29 mouse cellular contexts compared by ENCODE assay signal in the genomic region with DNA sequence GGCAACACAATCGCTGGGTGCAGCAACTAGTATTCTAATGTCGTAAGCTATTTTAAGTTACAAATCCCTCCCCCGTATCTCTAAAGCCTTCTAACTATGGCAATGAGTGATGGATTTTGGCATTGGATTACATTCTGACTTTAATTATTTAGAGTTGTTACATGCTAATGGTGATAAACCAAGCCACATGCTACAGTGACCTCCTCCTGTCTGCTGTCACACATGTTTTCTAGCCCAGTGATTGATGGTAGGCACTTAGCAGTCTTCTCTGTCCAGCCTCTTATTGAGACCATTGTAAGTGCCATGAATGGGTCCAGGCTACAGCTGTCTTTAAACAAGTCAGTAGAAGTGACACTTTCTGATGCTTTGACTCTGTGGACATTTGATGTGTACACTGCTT.
DNase-seq lines count a peak whose midpoint lies in the region; ATAC-seq and TF ChIP-seq lines count a peak whose summit lies in the region.
"Had no signal": no experiment of that assay in that cellular context is flagged by ENCODE, and none has a peak within 500 bp of the region (broad histone marks: within the 10 kb centered on the region; RNA-seq: fewer than 3 reads in every experiment).

No protein-coding gene starts in this region.

- H3K9ac ChIP-seq in hindbrain, embryonic 11.5 days (ENCODE audit: low read depth, low read length), result no peak overlapping the region
- H3K9ac ChIP-seq in hindbrain, embryonic 14.5 days, result no peak overlapping the region
- no peak overlapping the region for H3K9ac ChIP-seq in kidney, postnatal 0 days (ENCODE audit: low read depth, low read length)
- H3K9ac ChIP-seq in hindbrain, embryonic 13.5 days, result no peak overlapping the region
- H3K9ac ChIP-seq: embryonic facial prominence, embryonic 15.5 days; forebrain, embryonic 13.5 days; heart, embryonic 15.5 days; limb, embryonic 12.5 days; liver, embryonic 15.5 days; lung, embryonic 14.5 days; midbrain, embryonic 15.5 days had no signal

- H3K9me3 ChIP-seq in hindbrain, embryonic 11.5 days (ENCODE audit: control insufficient read depth, low read length), result no peaks in the 10 kb centered on the region
- H3K9me3 ChIP-seq in hindbrain, embryonic 14.5 days (ENCODE audit: control insufficient read depth, low read length), result no peaks in the 10 kb centered on the region
- no peaks in the 10 kb centered on the region; the same call in 1 of the 2 replicates for H3K9me3 ChIP-seq in kidney, postnatal 0 days (replicated peaks; ENCODE audit: low read length)
- H3K9me3 ChIP-seq in hindbrain, embryonic 13.5 days, result no peaks in the 10 kb centered on the region
- H3K9me3 ChIP-seq: embryonic facial prominence, embryonic 10.5 days; embryonic facial prominence, embryonic 15.5 days; forebrain, embryonic 13.5 days; heart, embryonic 10.5 days; heart, embryonic 15.5 days; limb, embryonic 12.5 days; liver, embryonic 15.5 days; midbrain, embryonic 10.5 days; midbrain, embryonic 15.5 days had no signal

- H3K36me3 ChIP-seq in hindbrain, embryonic 11.5 days (ENCODE audit: control insufficient read depth, insufficient read depth, low read length), result no peaks in the 10 kb centered on the region
- H3K36me3 ChIP-seq in hindbrain, embryonic 14.5 days (replicated peaks; ENCODE audit: control insufficient read depth, insufficient read depth), result no peaks in the 10 kb centered on the region
- H3K36me3 ChIP-seq in kidney, postnatal 0 days (ENCODE audit: insufficient read depth, low read length), result no peaks in the 10 kb centered on the region
- no peaks in the 10 kb centered on the region for H3K36me3 ChIP-seq in hindbrain, embryonic 13.5 days
- H3K36me3 ChIP-seq: embryonic facial prominence, embryonic 10.5 days; embryonic facial prominence, embryonic 15.5 days; heart, embryonic 10.5 days; heart, embryonic 15.5 days; limb, embryonic 12.5 days; liver, embryonic 15.5 days; midbrain, embryonic 10.5 days; midbrain, embryonic 15.5 days had no signal

- no peak overlapping the region for H3K4me3 ChIP-seq in hindbrain, embryonic 11.5 days (ENCODE audit: low read depth, low read length)
- H3K4me3 ChIP-seq in hindbrain, embryonic 14.5 days (replicated peaks; ENCODE audit: low read length), result no peak overlapping the region
- H3K4me3 ChIP-seq in kidney, postnatal 0 days (replicated peaks; ENCODE audit: low read depth, low read length), result no peak overlapping the region
- no peak overlapping the region for H3K4me3 ChIP-seq in hindbrain, embryonic 13.5 days
- H3K4me3 ChIP-seq: embryonic facial prominence, embryonic 10.5 days; embryonic facial prominence, embryonic 15.5 days; forebrain, embryonic 13.5 days; heart, embryonic 10.5 days; heart, embryonic 15.5 days; layer of hippocampus, adult 2 months; left cerebral cortex, adult 2 months; limb, embryonic 12.5 days; liver, embryonic 15.5 days; midbrain, embryonic 10.5 days; midbrain, embryonic 15.5 days had no signal

- ATAC-seq in hindbrain, embryonic 11.5 days (ENCODE audit: low FRiP score), result peak; percentile 81
- no peak for ATAC-seq in hindbrain, embryonic 14.5 days (ENCODE audit: low FRiP score)
- ATAC-seq in kidney, postnatal 0 days (replicated peaks; ENCODE audit: low FRiP score, low read depth), result no peak
- peak; percentile 32; the same call in 1 of the 2 replicates for ATAC-seq in hindbrain, embryonic 13.5 days (ENCODE audit: low FRiP score)
- ATAC-seq: forebrain, embryonic 13.5 days; intestine, postnatal 0 days; midbrain, embryonic 15.5 days; Patski had no signal

- peak; percentile 30 for DNase-seq in hindbrain, embryonic 11.5 days (ENCODE audit: low spot score)
- DNase-seq in hindbrain, embryonic 14.5 days (ENCODE audit: low spot score), result no peak
- DNase-seq in kidney, postnatal 0 days (ENCODE audit: low spot score), result peak; percentile 73
- no peak for DNase-seq in kidney, postnatal 36 days
- peak; percentile 3 for DNase-seq in retina, postnatal 1 day
- no peak for DNase-seq in spleen, adult 12 weeks (ENCODE audit: low spot score)
- DNase-seq: adrenal gland, postnatal 10 days; cerebellum, adult 9-10 months; cerebellum, postnatal 36 days; gastrocnemius, postnatal 14 days; heart, postnatal 36 days; kidney, postnatal 14 days; lung, embryonic 14.5 days; lung, postnatal 14 days; right cerebral cortex, postnatal 4 days had no signal

- H3K4me2 ChIP-seq in hindbrain, embryonic 11.5 days (replicated peaks; ENCODE audit: low read depth, low read length), result no peak overlapping the region
- H3K4me2 ChIP-seq in hindbrain, embryonic 14.5 days (replicated peaks), result no peak overlapping the region
- H3K4me2 ChIP-seq in kidney, postnatal 0 days (ENCODE audit: low read length), result no peak overlapping the region
- H3K4me2 ChIP-seq in hindbrain, embryonic 13.5 days, result no peak overlapping the region
- H3K4me2 ChIP-seq: embryonic facial prominence, embryonic 15.5 days; forebrain, embryonic 13.5 days; heart, embryonic 15.5 days; limb, embryonic 12.5 days; liver, embryonic 15.5 days; lung, embryonic 14.5 days; midbrain, embryonic 15.5 days had no signal

- H3K27me3 ChIP-seq in hindbrain, embryonic 11.5 days (ENCODE audit: control insufficient read depth, insufficient read depth, low read length), result no peaks in the 10 kb centered on the region
- H3K27me3 ChIP-seq in hindbrain, embryonic 14.5 days (ENCODE audit: control insufficient read depth, insufficient read depth, low read length), result no peaks in the 10 kb centered on the region
- H3K27me3 ChIP-seq in kidney, postnatal 0 days (ENCODE audit: insufficient read depth, low read length), result no peaks in the 10 kb centered on the region
- peaks cover 5% of the 10 kb centered on the region; the same call in 1 of the 2 replicates for H3K27me3 ChIP-seq in hindbrain, embryonic 13.5 days
- H3K27me3 ChIP-seq: embryonic facial prominence, embryonic 15.5 days; forebrain, embryonic 13.5 days; heart, embryonic 15.5 days; limb, embryonic 12.5 days; liver, embryonic 15.5 days; midbrain, embryonic 15.5 days; Patski had no signal

- no peak overlapping the region for H3K27ac ChIP-seq in hindbrain, embryonic 11.5 days (ENCODE audit: low read depth, low read length)
- no peak overlapping the region for H3K27ac ChIP-seq in hindbrain, embryonic 14.5 days
- no peak overlapping the region for H3K27ac ChIP-seq in kidney, postnatal 0 days
- H3K27ac ChIP-seq in hindbrain, embryonic 13.5 days, result no peak overlapping the region
- H3K27ac ChIP-seq: embryonic facial prominence, embryonic 10.5 days; embryonic facial prominence, embryonic 15.5 days; forebrain, embryonic 13.5 days; heart, embryonic 10.5 days; heart, embryonic 15.5 days; layer of hippocampus, adult 2 months; left cerebral cortex, adult 2 months; limb, embryonic 12.5 days; liver, embryonic 15.5 days; midbrain, embryonic 10.5 days; midbrain, embryonic 15.5 days had no signal

- H3K4me1 ChIP-seq in hindbrain, embryonic 11.5 days (replicated peaks; ENCODE audit: control insufficient read depth, insufficient read depth, low read length), result no peaks in the 10 kb centered on the region
- no peaks in the 10 kb centered on the region for H3K4me1 ChIP-seq in hindbrain, embryonic 14.5 days (replicated peaks; ENCODE audit: control insufficient read depth, insufficient read depth, low read length)
- no peaks in the 10 kb centered on the region for H3K4me1 ChIP-seq in kidney, postnatal 0 days (replicated peaks; ENCODE audit: insufficient read depth, low read length)
- H3K4me1 ChIP-seq in hindbrain, embryonic 13.5 days (replicated peaks), result peaks cover 10% of the 10 kb centered on the region; the same call in 1 of the 2 replicates
- H3K4me1 ChIP-seq: embryonic facial prominence, embryonic 10.5 days; embryonic facial prominence, embryonic 15.5 days; forebrain, embryonic 13.5 days; heart, embryonic 10.5 days; heart, embryonic 15.5 days; limb, embryonic 12.5 days; liver, embryonic 15.5 days; midbrain, embryonic 15.5 days had no signal

- TF ChIP-seq CTCF in kidney, postnatal 0 days (IDR thresholded peaks at IDR 0.05; ENCODE audit: low read depth), result no peak

- WGBS in hindbrain, embryonic 11.5 days, result 57% methylated on average over 3 of the region's 3 CpGs
- 46% methylated on average over 3 of the region's 3 CpGs for WGBS in hindbrain, embryonic 14.5 days
- 23% methylated on average over 3 of the region's 3 CpGs for WGBS in kidney, postnatal 0 days
- 33% methylated on average over 3 of the region's 3 CpGs for WGBS in hindbrain, embryonic 13.5 days

Comparison
In these comparisons a context has a peak if more than half of its experiments do, and no peak if none do; other contexts are left out.
1. ATAC-seq: peak in hindbrain, embryonic 11.5 days (single experiment) and hindbrain, embryonic 13.5 days (single experiment); none in hindbrain, embryonic 14.5 days (single experiment) and kidney, postnatal 0 days (single experiment).
2. DNase-seq: peak in hindbrain, embryonic 11.5 days (single experiment), kidney, postnatal 0 days (single experiment) and retina, postnatal 1 day (single experiment); none in hindbrain, embryonic 14.5 days (single experiment), kidney, postnatal 36 days (0 of 2) and spleen, adult 12 weeks (single experiment).